Mouse (Mus musculus): ENCODE measurements around the gene Trim67.
A peak's percentile ranks its signal among the peaks of the same experiment; 100 is the strongest.
"Not testable (repeated sequence)": the region's sequence is repeated elsewhere in the genome, so short reads cannot be mapped to it uniquely, and the experiment has no call there.

Gene Trim67

GRCm38 (mm10) chr8:124831531-124831930 is 38.6 kb downstream of the Trim67 start:
- no peak for DNase-seq (ENCODE audit: low spot score in 2 of 2)

DNA sequence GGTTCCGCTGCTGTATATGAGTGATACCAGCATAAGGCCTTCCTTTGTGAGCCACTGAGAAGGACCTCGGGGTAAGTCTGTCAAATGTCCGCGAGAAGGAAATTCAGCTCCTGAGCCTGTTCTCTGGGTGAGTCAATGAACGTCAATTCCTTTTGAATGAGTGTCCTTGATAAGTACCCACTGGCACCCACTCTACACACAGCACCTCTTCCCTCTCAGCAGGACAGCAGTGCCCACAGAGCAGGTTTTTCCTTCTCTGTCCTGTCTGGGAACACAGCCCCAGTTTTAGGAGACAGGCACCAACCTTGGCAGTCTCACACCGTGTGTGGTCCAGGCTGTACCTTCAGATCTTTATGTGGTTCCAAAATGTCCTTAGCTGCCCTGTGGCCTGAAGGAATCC is 39.0 kb downstream of the Trim67 start:
- no peak for DNase-seq (ENCODE audit: low spot score in 2 of 2)

DNA sequence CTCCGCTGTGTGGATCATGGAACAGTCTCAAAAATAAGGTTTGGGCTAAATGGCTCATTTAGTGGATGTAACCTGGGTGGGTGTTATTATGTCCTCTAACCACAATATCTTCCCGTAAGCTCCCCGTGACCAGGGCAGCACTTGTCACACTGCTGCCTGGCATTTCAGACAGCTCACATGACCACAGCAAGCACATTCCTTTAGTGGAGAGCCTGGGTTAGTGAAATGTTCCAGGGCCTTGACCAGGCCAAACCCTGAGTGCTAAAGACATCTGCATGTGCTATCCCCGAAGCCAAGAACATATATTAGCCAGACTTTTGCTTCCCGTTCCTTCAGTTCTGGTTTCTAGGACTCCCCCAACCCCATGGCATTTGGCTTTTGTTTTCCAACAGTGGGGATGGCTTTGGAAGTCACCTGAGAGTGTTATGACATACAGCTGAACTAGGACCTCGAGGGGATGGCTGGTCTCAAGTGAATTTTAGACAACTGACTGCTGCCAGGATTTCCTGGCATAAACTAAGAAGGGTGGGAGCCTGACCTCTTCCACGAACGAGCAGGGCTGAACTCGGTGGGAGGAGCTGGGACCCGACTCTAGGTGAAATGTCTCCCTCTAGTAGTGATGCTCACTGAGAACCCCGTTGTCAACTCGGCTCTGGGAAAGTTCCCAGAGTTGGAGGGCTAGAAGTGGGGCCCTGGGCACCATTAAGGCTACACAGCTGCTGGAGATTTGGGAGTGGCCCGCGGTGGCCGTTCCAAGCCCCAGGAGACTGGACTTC is 40.7 kb downstream of the Trim67 start:
- no peak for DNase-seq (ENCODE audit: low spot score in 2 of 2)

DNA sequence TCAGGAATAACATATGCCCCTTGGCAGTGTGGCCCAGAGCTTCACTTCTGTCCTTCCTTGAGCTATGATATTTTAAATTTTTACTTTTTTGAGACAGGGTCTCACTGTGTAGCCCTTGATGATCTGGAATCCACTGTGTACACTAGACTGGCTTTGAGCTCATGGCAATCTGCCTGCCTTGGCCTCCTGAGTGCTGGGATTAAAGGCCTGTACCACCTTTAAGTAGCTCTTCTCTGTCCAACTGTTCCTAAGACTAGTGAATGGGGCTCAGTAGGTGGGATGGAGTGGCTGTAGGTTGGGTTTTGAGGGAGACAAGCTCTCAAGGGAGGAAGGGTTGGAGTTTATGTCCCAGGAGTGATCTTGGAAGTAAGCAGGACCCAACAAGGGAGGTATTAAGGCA is 43.0 kb downstream of the Trim67 start:
- DNase-seq (ENCODE audit: low spot score in 2 of 2), result no peak

- no peak for DNase-seq (ENCODE audit: low spot score in 2 of 2)
These were observed 43.4 kb downstream of the Trim67 start for GRCm38 (mm10) chr8:124836273-124836672.

GRCm38 (mm10) chr8:124836907-124837306 is 44.0 kb downstream of the Trim67 start:
- DNase-seq (ENCODE audit: low spot score in 2 of 2), result no peak

- no peak for DNase-seq (ENCODE audit: low spot score in 2 of 2)
These were observed 45.1 kb downstream of the Trim67 start for GRCm38 (mm10) chr8:124837956-124838355.

- no peak for DNase-seq (ENCODE audit: low spot score in 2 of 2)
These were observed 46.5 kb downstream of the Trim67 start for GRCm38 (mm10) chr8:124839371-124839770.

- no peak for DNase-seq (ENCODE audit: low spot score in 2 of 2)
These were observed 48.0 kb downstream of the Trim67 start for GRCm38 (mm10) chr8:124840900-124841299.

- no peak for DNase-seq (ENCODE audit: low spot score in 2 of 2)
These were observed 48.9 kb downstream of the Trim67 start for GRCm38 (mm10) chr8:124841775-124842174.

GRCm38 (mm10) chr8:124842929-124843328 is 50.0 kb downstream of the Trim67 start:
- DNase-seq (ENCODE audit: low spot score in 2 of 2), result not testable (repeated sequence)

GRCm38 (mm10) chr8:124845131-124845530 is 52.2 kb downstream of the Trim67 start:
- no peak for DNase-seq (ENCODE audit: low spot score in 2 of 2)

GRCm38 (mm10) chr8:124845573-124845972 is 52.7 kb downstream of the Trim67 start:
- DNase-seq (ENCODE audit: low spot score in 2 of 2), result no peak

DNA sequence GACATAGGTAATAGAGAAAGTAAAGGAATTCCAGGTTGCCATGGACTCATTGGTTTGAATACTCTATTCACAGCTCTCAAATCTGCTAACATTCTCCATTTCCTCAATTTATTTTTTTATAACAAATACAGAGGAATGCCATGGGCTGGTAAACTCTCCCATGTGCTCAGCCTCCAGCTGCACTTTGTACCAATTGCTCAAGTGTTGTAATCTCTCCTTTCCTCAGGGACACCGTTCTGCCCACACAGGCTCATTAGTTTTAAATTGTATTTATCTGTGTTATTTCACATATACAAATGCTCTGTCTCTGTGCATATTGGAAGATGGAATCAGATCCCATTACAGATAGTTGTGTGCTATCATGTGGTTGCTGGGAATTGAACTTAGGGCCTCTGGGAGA is 60.6 kb downstream of the Trim67 start:
- no peak for DNase-seq (ENCODE audit: low spot score in 2 of 2)

- DNase-seq (ENCODE audit: low spot score in 2 of 2), result no peak
These were observed 66.6 kb downstream of the Trim67 start for GRCm38 (mm10) chr8:124859466-124859865.

DNA sequence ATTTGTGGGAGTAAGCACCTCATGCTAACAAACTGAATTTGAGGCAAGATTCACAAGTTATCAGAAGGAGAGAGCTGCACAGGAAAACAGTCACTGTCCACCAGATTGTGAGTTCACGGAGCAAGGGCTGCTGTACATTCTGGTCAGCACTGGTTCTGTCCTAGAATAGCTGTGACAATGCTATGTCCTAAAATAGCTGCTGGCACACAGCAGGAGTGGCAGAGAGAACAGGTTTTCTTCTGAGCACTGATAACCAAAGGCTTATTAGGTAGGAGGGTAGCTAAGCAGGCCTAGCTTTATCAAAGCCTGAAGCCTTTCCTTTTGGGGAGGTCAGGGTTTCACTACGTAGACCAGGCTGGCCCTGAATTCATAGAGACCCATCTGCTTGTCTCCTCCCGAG is 67.3 kb downstream of the Trim67 start:
- DNase-seq (ENCODE audit: low spot score in 2 of 2), result no peak

- DNase-seq (ENCODE audit: low spot score in 2 of 2), result peak; percentile 87 to 89
These were observed 69.7 kb downstream of the Trim67 start, which contains the start of the genes Gnpat and 2810004N23Rik for GRCm38 (mm10) chr8:124862321-124863162. Gene Gnpat (plus strand): TSS chr8:124863033. Gene 2810004N23Rik (minus strand): TSS chr8:124863120.

DNA sequence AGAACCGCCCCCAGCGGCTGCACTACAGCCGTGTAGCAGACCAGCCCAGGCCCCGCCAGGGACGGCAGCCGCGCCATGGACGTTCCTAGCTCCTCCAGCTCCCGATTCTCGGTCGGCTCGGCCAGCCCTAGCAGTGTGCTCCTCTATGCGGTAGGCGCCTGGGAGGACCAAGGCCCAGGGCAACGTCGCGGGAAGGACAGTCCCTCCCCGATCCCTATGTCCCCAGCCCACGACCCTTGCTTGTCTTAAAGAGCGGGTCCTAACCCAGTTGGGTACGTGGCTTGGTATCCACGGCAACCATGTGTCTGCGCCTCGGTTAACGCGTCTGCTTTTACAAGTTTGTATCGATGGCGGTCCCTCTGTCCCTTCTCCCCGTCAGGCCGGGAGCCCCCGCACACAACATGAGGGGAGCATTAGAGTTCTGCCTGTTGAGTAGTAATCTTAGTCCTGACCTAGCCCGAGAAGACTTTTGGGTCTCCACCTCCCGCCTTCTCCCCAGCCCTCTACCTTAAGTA is 70.3 kb downstream of the Trim67 start:
- peak in 1 of 2 experiments; percentile 20 for DNase-seq (ENCODE audit: low spot score in 2 of 2)

DNA sequence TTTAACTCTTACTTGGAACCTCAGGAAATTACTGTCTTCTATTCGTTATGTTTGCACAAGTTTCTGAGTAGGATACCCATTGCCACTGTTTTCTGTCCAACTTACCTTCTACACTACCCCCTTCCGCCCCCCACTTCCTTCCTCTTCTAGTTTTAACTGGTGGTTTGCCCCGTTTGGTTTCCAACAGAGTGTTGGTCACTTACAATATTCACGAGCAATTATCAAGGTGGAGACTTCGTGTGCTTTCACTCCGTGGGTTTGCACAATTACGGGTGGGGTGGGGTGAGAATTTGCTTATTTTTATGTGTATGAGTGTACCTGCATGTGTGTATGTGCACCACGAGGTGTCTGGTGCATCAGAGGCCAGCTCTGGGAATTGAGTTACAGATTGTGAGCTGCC is 70.8 kb downstream of the Trim67 start:
- no peak for DNase-seq (ENCODE audit: low spot score in 2 of 2)

DNA sequence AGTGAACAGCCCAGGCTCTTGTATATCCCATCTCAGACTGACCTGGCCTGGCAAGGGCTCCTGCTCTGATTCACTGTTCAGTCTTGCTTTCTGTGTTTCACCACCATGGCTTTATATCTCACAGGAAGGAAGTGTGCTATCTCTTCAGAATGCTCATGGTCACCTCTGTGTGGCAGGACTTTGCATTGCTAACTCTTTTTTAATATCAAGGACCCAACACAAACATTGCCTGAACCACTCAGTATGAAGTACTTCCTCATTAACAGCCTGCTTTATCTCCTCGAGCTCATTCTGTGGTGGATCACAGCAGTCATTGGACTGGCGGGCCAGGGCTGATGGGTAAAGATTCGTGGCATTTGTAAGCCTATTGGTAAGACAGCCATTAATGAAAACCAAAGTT is 73.8 kb downstream of the Trim67 start:
- no peak for DNase-seq (ENCODE audit: low spot score in 2 of 2)

DNA sequence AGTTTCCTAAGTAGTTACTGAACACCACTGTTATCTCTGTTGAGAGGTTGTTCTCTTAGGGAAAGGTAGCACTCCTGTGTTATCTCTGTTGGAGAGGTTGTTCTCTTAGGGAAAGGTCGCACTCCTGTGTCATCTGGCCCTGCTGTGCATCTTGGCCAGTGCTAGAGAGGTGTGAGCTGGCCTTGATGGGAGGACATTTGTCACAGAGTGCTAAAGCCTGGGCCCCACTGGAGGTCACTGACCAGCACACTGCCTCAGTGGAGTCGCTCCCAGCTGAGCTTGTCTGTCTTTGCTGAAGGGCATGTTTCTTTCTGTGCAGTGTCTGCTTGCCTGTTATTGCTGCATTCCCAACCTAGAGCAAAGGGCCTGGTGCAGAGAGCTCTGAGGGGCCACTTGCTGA is 74.2 kb downstream of the Trim67 start:
- no peak for DNase-seq (ENCODE audit: low spot score in 2 of 2)

DNA sequence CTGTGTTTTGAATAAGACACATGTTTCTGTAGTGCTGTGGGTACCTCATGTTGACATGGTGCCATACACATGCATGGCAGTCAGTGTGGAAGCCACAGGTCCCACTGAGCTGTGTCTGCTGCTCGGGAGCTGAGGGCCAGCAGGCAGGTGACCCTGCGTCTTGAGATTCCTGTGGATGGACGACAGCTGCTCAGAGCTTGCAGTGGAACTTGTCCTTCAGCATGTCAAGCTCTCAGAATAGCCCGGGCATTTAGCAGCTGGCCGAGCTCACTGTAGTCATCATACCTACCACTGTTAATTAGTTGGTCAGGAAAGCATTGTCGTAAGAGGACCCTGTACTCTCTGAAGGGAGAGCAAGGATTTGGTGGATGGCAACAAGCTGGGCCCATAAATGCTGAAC is 76.8 kb downstream of the Trim67 start:
- DNase-seq (ENCODE audit: low spot score in 2 of 2), result no peak

- DNase-seq (ENCODE audit: low spot score in 2 of 2), result no peak
These were observed 78.6 kb downstream of the Trim67 start for GRCm38 (mm10) chr8:124871474-124871873.
